Mouse (Mus musculus): ENCODE measurements around the gene Ltb. TPM values are rescaled to one million over a fixed set of nuclear protein-coding genes. Genes with fewer than 3 reads are reported as not detected.
A peak's percentile ranks its signal among the peaks of the same experiment; 100 is the strongest.

The Ltb gene
- total RNA-seq, 2 experiments from 2014 or later = 1.4 to 1.8 TPM

GRCm38 (mm10) chr17:35239700-35240099 is 45.5 kb downstream of the Ltb start:
- intact Hi-C loops (cut with DNase I) = loop anchor here (5.0 to 10.0 kb wide), 3 partner anchors 117 to 237 kb away; partner anchors contain the start of genes Csnk2b, Gpank1, Sapcd1 and Vars
- no peak for DNase-seq (ENCODE audit: low spot score)

- intact Hi-C loops (cut with DNase I) = no loop called here
- DNase-seq (ENCODE audit: low spot score) = no peak
Measured at GRCm38 (mm10) chr17:35240384-35241304, 46.4 kb downstream of the Ltb start.

GRCm38 (mm10) chr17:35241305-35242014 is 47.2 kb downstream of the Ltb start, which contains the start of gene Ddx39b:
Gene Ddx39b, plus strand, starts transcription at chr17:35241746.
- intact Hi-C loops (cut with DNase I) = no loop called here
- DNase-seq (ENCODE audit: low spot score) = peak; percentile 94

- intact Hi-C loops (cut with DNase I) = no loop called here
- no peak for DNase-seq (ENCODE audit: low spot score)
Measured at GRCm38 (mm10) chr17:35242015-35242941, 48.0 kb downstream of the Ltb start.

GRCm38 (mm10) chr17:35243086-35243485 is 48.8 kb downstream of the Ltb start:
- DNase-seq (ENCODE audit: low spot score) = no peak
- intact Hi-C loops (cut with DNase I) = no loop called here

- no peak for DNase-seq (ENCODE audit: low spot score)
- intact Hi-C loops (cut with DNase I) = no loop called here
Measured at GRCm38 (mm10) chr17:35244999-35245398, 50.8 kb downstream of the Ltb start.

Small RNA genes within 50 kb of the gene (microRNA-seq; reads per million reads assigned to microRNA genes)
- not detected for gene Mir6973a
- not detected for gene Mir6974
- 2.8 reads per million, percentile 3 among the genes with 10 or more reads in this experiment for gene Mir6975

Other genes starting within 250 kb of the Ltb start
- 1 to 10 TPM; 1.9 to 6.9 TPM for gene Hspa1b, start 235.2 kb upstream of the Ltb start, total RNA-seq (2021)
- not detected for gene Gm20481, start 224.5 kb upstream of the Ltb start, total RNA-seq (2021)
- gene Hspa1a, start 222.3 kb upstream of the Ltb start, total RNA-seq (2021) = 1 to 10 TPM; 2.9 to 7.7 TPM
- gene Hspa1l, start 221.7 kb upstream of the Ltb start, total RNA-seq (2021) = 1 to 10 TPM; 6.9 to 8.1 TPM
- gene Lsm2, start 212.6 kb upstream of the Ltb start, total RNA-seq (2021) = 10 to 100 TPM; 19.0 to 19.1 TPM
- gene Vars, start 193.5 kb upstream of the Ltb start, total RNA-seq (2021) = 10 to 100 TPM; 25.7 to 26.9 TPM
- gene Vwa7, start 177.9 kb upstream of the Ltb start, total RNA-seq (2021) = 1 to 10 TPM; 7.3 to 7.7 TPM
- gene Sapcd1, start 166.4 kb upstream of the Ltb start, total RNA-seq (2021) = not detected
- 1 to 10 TPM in 1 of 2 experiments, under 1 TPM in 1; 0.57 to 1.3 TPM for gene Msh5, start 147.7 kb upstream of the Ltb start, total RNA-seq (2021)
- gene Clic1, start 144.5 kb upstream of the Ltb start, total RNA-seq (2021) = 10 to 100 TPM; 40.0 to 46.1 TPM
- gene Ddah2, start 135.4 kb upstream of the Ltb start, total RNA-seq (2021) = 10 to 100 TPM; 27.7 to 31.3 TPM
- gene Ly6g6c, start 129.1 kb upstream of the Ltb start, total RNA-seq (2021) = not detected
- under 1 TPM; 0.18 to 0.87 TPM for gene Mpig6b, start 128.3 kb upstream of the Ltb start, total RNA-seq (2021)
- gene Ly6g6e, start 117.5 kb upstream of the Ltb start, total RNA-seq (2021) = not detected
- under 1 TPM; 0.53 to 0.78 TPM for gene Ly6g6d, start 116.4 kb upstream of the Ltb start, total RNA-seq (2021)
- not detected for gene Ly6g6f, start 108.8 kb upstream of the Ltb start, total RNA-seq (2021)
- gene Abhd16a, start 105.2 kb upstream of the Ltb start, total RNA-seq (2021) = 10 to 100 TPM; 47.9 to 57.5 TPM
- gene Ly6g5c, start 86.2 kb upstream of the Ltb start, total RNA-seq (2021) = not detected
- under 1 TPM in 1 of 2 experiments, not detected in 1; 0.36 TPM for gene Ly6g5b, start 79.0 kb upstream of the Ltb start, total RNA-seq (2021)
- gene Gpank1, start 73.0 kb upstream of the Ltb start, total RNA-seq (2021) = 1 to 10 TPM; 6.3 to 9.5 TPM
- 100 to 1,000 TPM; 155 to 167 TPM for gene Csnk2b, start 72.4 kb upstream of the Ltb start, total RNA-seq (2021)
- 10 to 100 TPM; 27.0 to 27.1 TPM for gene D17H6S53E, start 68.1 kb upstream of the Ltb start, total RNA-seq (2021)
- not detected for gene Apom, start 62.4 kb upstream of the Ltb start, total RNA-seq (2021)
- gene Bag6, start 59.3 kb upstream of the Ltb start, total RNA-seq (2021) = 100 to 1,000 TPM; 222 to 232 TPM
- gene Prrc2a, start 29.5 kb upstream of the Ltb start, total RNA-seq (2021) = 100 to 1,000 TPM; 135 to 143 TPM
- gene Aif1, start 18.4 kb upstream of the Ltb start, total RNA-seq (2021) = 1 to 10 TPM; 2.3 to 3.5 TPM
- 1 to 10 TPM; 2.7 to 5.3 TPM for gene Lst1, start 6.0 kb upstream of the Ltb start, total RNA-seq (2021)
- under 1 TPM; 0.56 to 0.60 TPM for gene Tnf, start 7.6 kb downstream of the Ltb start, total RNA-seq (2021)
- gene Lta, start 10.9 kb downstream of the Ltb start, total RNA-seq (2021) = not detected
- gene Gm16181, start 26.4 kb downstream of the Ltb start, total RNA-seq (2021) = under 1 TPM; 0.50 to 0.65 TPM
- gene Atp6v1g2, start 39.2 kb downstream of the Ltb start, total RNA-seq (2021) = 1 to 10 TPM; 2.5 to 2.8 TPM
- 1 to 10 TPM; 8.2 to 8.7 TPM for gene Nfkbil1, start 41.4 kb downstream of the Ltb start, total RNA-seq (2021)
- gene Ddx39b, start 47.3 kb downstream of the Ltb start, total RNA-seq (2021) = 10 to 100 TPM; 89.2 to 99.4 TPM
- gene H2-D1, start 68.3 kb downstream of the Ltb start, total RNA-seq (2021) = 10 to 100 TPM; 84.3 to 89.6 TPM
- gene H2-Q1, start 126.0 kb downstream of the Ltb start, total RNA-seq (2021) = 1 to 10 TPM in 1 of 2 experiments, under 1 TPM in 1; 0.23 to 1.1 TPM
- under 1 TPM; 0.95 to 0.99 TPM for gene H2-Q2, start 147.8 kb downstream of the Ltb start, total RNA-seq (2021)
- 10 to 100 TPM in 1 of 2 experiments, 1 to 10 TPM in 1; 7.9 to 11.0 TPM for gene H2-Q4, start 185.2 kb downstream of the Ltb start, total RNA-seq (2021)
- under 1 TPM; 0.34 to 0.75 TPM for gene H2-Q6, start 230.4 kb downstream of the Ltb start, total RNA-seq (2021)
- 1 to 10 TPM; 1.3 to 1.4 TPM for gene H2-Q7, start 244.7 kb downstream of the Ltb start, total RNA-seq (2021)